Mouse (Mus musculus) left cerebral cortex, postnatal 14 days (tissue): ENCODE measurements at regions not wholly inside any gene's neighbourhood (a gene's known extent, or its start where the extent isn't known, plus 50 kb on each side); places are given as distances from the start of the nearest gene placed in this dataset.
"Not testable (repeated sequence)": the region's sequence is repeated elsewhere in the genome, so short reads cannot be mapped to it uniquely, and the experiment has no call there.

ENCODE experiments used
- DNase-seq, 2 experiments: peaks; one replicate each; pipeline ENCODE4 v3.0.0; 2021 to 2022; ENCODE audit warnings: low spot score in 2 of 2, mixed read lengths in 1 of 2
- intact Hi-C: fragments of 180-260 bp; cut with DNase I; formaldehyde crosslinking; loops from one replicate; pipeline ENCODE4 v1.15.1; 2025

DNA sequence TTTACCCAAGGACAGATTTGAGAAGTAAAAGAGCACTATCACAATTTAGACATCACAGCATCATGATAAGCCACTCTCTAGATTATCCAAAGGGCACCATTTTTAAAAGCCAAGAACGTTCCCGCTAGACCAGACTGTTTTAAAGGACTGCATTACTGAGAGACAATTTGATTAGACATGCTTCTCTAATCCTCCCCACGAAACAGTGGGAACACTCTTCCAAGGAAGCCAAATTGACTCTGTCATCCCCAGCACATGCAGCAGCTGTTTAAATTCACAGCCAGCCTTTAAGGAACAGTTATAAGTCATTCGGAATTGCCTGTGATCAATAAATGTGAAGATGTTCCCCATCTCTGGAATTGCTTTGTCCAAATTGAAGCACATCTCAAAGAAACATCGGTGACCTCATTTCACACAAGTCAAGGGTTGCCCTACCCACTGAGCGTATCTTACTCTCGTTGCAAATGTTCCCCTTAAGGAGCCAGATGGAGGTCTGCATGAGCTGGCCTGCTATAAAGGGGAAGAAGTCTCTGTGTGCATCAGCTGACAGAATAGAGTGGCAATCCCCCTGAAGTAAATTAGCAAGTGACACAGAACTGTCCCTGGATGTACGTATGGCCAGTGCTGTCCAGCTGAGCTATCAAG, 393.2 kb downstream of the Pid1 start:
- DNase-seq: no peak
- intact Hi-C loops: no loop called here

- DNase-seq, intact Hi-C loops: not testable (repeated sequence)
Observed at GRCm38 (mm10) chr1:83964631-83965030, 399.3 kb downstream of the Pid1 start.

DNA sequence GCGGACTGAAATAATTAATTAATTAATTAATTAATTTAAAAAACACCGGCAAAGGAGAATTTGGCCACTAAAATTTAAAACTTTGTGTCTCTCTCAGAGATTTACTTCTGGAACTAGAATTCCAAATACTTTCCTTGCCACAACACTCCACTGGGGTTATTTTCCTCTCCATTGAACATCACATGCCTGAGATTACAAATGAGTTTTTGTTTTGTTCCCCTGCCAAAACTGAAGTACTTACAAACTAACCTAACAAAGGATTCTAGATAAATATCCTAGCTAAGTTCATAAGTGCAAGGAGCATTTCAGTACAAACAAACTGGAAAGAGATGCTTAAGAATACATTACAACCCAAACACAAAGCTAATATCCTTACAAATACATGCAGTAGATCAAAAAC, 402.2 kb downstream of the Pid1 start:
- DNase-seq: no peak
- intact Hi-C loops: no loop called here

DNA sequence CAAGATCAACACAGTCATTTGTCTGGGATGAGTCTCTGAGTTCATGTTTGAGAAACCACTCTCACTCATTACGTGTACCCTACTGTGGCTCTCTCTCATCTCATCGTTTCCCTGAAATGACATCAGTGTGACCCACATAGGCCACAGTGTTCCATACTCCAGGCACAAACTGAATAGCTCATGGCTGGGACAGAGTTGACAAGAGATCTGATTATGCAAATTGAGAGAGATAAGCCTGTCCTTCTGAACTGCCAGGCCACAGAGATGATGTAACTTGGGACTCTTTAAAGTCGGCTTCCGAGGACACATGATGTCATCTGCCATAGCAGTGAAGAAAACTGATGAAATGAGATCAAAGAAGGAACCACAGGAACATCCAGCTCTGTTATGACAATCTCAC, 404.2 kb downstream of the Pid1 start:
- DNase-seq: no peak
- intact Hi-C loops: no loop called here

GRCm38 (mm10) chr1:83922900-83923299, 441.1 kb downstream of the Pid1 start:
- no peak for DNase-seq
- intact Hi-C loops: no loop called here

- intact Hi-C loops: no loop called here
- DNase-seq: no peak
Observed at GRCm38 (mm10) chr1:83915454-83915853, 448.5 kb downstream of the Pid1 start.

DNA sequence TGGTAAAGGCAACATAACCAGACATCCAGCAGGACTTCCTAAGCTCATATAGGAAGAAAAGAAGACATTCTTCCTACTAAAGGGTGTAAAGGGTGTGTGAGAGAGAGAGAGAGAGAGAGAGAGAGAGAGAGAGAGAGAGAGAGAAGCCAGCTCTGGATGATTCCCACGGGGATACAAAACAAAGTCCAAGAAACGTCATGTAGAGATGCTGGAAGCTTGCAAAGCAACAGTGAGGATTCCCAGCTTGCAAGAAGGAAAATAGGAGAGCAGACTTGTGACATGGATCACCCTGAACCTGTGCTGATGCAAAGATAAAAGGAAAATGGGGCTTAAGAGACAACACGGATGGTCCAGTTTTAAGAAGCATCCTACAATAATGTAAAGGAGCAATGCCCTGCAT, 456.6 kb downstream of the Pid1 start:
- intact Hi-C loops: no loop called here
- DNase-seq: no peak

- intact Hi-C loops: no loop called here
Observed at GRCm38 (mm10) chr1:83906906-83907305, 457.1 kb downstream of the Pid1 start.

GRCm38 (mm10) chr1:83900135-83900534, 463.8 kb downstream of the Pid1 start:
- intact Hi-C loops: no loop called here

More at GRCm38 (mm10) chr1:83906906-83907305, 457.1 kb downstream of the Pid1 start:
- DNase-seq: no peak

DNA sequence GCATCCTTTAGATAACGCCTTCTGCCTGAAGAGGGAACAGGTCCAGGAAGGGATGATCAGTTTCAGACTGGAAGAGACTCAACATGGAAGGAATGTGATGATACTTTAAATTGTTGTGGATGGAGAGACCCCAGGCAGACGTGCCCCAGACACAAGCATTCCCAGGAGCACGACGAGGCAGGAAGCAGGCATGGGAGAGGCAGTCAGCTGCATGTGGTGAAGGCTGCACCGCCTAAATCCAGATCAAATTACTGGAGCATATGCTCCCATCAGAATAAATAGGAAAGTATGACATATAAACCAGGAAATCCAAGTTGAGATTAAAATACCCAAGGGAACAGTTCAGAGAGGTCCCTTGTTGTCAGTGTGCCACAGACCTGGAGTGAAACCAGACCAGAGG, 467.3 kb downstream of the Pid1 start:
- intact Hi-C loops: no loop called here
- DNase-seq: no peak

More at GRCm38 (mm10) chr1:83900135-83900534, 463.8 kb downstream of the Pid1 start:
- no peak for DNase-seq

DNA sequence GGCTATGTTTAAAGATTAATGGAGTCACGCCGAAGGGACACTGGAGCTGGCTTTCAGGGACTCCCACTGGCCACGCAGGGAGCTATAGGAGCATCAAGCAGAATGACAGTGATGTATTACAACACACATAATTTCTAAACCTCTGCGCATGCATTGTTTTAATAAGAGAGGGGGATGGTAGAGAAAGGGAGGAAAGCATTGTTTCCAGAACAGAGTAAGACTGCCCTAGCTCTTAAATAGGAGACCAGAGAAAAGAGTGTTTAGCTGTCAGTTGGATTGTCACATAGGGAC, 471.1 kb upstream of the Sphkap start:
- intact Hi-C loops: loop anchor here (10.0 kb wide), 1 partner anchor 226 kb away; no protein-coding TSS in a partner anchor
- no peak for DNase-seq

DNA sequence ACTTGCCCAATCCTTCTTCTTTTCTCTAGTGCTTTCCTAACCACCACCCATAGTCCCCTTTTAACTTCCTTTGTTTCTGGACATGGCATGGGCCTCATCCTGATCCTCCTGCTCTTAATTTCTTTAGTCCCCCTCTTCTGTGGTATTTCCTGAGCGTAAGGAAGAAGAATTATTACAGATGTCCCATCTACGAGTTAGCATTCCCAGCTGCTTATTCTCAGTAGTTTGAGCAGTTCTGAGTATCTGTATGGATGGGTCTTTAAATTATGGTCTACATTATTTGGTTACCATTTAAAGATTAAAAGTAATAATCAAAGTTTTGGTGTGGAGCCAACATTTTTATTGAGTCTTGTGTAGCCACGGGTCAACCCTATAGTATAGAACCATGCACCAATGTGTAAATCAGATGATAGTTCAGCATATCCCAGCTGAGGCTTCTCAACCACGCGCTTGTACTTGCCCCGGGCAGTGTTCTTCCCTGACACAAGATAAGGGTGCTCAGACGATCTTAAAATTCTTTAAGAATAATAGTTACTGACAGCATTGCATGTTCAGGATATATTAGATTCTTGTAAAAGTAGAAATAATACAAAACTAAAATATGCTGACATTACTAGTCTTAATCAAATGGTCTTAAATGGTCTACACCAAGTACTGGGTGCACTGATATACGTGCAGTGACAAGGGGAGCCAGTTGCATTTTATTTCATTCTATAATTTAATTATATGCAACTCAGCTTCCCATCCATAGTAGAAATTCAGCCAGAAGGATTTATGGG, 470.5 kb upstream of the Sphkap start:
- no peak for DNase-seq
- intact Hi-C loops: loop anchor here (10.0 kb wide), 1 partner anchor 226 kb away; no protein-coding TSS in a partner anchor

DNA sequence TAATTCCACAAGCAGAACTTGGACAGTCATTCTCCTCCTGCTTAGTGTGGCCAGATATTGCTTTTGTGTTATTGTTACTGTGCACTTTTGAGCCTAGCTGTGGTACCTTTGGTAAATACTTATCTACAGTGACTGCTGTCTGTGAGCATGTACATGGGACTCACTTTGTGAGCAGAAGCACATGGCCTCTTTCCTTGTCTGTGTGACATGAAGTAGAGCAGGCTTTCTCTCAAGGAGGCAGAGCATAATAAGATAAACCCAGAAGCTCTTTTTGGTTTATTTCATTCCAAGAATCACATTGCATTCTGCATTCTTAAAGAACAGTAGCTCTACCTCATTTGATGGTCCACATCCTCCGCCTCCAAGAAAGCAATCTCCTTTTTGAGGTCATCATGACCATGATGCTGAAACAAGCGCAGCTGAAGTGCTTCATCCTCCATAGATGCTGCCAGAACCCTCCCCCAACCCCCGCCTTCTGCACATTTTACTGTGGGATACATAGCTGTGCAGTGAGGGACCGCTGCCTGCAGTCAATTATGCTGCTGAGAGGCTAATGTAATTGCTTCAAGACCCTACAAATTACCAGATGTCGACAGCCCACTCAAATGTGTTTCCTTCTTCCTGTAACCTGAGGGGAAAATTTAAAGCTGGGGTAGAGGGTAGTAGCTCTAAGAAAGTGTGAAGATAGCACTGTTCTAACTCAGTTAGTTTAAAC, 463.0 kb upstream of the Sphkap start:
- DNase-seq: peak; percentile 19 to 29
- intact Hi-C loops: loop anchor here (10.0 kb wide), 1 partner anchor 234 kb away; no protein-coding TSS in a partner anchor

DNA sequence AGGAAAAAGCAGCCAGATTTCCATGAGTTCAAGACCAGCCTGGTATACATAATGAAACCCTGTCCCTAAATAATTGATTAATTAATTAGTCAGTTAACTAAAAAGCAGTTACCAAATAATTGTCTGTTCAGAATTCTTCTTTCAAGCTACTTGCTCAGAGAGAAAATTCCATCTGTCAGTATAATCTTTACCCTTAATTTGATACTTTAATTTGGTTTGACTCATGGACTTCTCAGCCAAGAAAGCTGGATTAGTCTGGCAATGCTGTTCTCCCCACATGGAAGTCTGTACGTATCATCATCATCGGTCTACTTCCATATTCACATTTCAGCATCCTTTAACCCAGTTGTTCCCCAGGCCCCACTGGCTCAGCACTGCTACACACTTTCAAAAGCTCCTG, 461.0 kb upstream of the Sphkap start:
- intact Hi-C loops: no loop called here
- no peak for DNase-seq

DNA sequence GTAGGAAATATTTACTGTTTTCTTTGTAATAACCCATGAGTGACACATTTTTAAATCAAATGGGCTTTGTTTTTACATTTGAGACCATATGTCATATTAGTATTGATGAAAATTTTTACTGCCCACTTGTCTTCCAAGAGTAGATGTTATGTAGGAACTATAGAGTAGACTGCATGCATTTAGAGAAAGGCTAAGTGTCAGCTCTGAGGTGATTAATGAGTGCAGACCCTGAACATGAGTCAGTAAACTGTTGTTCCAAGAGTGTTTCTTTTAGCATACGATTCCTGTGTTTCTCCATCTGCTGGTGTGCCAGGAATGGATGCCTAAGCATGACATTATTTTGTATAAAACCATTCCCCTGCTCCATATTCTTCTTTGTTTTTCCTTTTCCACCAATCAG, 454.5 kb upstream of the Sphkap start:
- intact Hi-C loops: no loop called here
- no peak for DNase-seq

- no peak for DNase-seq
- intact Hi-C loops: no loop called here
Observed at GRCm38 (mm10) chr1:83862128-83862527, 454.1 kb upstream of the Sphkap start.

DNA sequence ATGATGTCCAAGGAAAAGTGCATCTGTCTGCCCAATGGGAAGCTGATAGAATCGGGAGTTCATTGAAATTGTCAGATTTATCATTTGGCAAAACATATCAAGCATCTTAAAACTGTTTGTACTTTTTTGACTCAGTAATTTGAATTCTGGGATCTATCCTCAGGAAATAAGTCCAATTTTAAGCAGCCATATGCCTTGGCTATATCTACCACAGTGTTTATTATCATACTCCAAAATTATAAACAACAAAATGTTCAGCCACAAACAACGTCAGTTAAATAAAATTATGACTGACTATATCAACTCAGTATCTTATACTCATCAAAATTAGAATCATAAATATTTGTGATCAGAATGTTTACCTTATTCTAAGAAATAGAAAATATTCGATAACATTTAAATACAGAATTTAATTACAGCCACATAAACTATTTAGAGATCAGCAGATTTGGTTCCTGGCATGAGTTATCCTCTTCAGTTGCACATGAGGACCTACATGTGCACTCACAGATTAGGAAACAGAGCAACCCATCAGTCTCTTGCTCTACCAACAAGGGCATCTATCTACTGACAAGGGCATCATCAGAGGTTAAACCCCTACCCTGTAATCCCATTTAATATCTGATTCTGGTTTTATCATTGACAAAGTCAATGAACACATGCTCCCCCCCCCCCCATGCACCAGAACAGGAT, 451.9 kb upstream of the Sphkap start:
- intact Hi-C loops: no loop called here
- no peak for DNase-seq

- DNase-seq: no peak
- intact Hi-C loops: no loop called here
Observed at GRCm38 (mm10) chr1:83853996-83854395, 446.0 kb upstream of the Sphkap start.

GRCm38 (mm10) chr1:83851081-83851480, 443.1 kb upstream of the Sphkap start:
- intact Hi-C loops: no loop called here

DNA sequence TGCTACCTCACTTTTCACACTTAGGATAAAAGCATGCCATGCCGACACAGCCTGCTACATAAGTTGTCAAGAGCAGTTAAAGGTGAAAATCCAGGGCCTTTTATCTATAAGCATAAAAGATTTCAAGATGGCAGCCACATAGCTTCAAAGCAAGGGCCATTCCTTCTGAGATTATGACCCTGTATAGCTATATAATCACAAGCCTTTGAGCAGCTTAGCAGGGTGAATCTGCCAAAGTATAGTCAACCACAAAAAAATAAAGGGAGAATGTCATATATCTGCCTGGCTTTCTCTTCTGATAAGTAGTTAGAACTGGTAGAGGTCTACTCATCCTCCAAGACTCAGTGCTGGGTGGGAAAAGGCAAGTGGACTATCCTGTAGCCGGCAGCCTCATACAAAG, 440.4 kb upstream of the Sphkap start:
- intact Hi-C loops: no loop called here
- no peak for DNase-seq

More at GRCm38 (mm10) chr1:83851081-83851480, 443.1 kb upstream of the Sphkap start:
- no peak for DNase-seq
